Mouse (Mus musculus) T-cell, adult 2 months (primary cell): ENCODE measurements around the gene Rpl18.

Experiments used
- DNase-seq: peaks from one replicate; pipeline ENCODE4 v3.0.0; 2022; ENCODE audit warnings: low spot score

The Rpl18 gene

DNA sequence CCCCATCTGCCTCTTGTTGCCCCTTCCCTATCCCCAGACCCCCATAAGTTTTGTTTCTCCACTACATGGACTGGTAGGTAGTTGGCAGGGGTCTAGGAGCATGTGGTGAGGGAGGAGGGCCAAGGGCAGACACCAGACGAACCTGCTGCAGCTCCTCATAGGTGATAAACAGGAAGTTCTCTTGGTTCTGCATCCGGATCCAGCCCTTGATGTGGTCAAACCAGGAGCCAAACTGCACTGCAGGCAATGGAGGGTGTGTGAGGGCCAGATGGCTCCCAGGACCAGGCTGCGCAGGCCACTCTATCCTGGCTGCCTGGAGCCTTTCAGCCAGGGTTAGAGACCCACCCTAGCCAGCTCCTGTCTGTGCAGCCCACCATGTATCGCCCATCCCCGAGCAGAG, 18.2 kb downstream of the Rpl18 start:
- peak; percentile 92 for DNase-seq

DNA sequence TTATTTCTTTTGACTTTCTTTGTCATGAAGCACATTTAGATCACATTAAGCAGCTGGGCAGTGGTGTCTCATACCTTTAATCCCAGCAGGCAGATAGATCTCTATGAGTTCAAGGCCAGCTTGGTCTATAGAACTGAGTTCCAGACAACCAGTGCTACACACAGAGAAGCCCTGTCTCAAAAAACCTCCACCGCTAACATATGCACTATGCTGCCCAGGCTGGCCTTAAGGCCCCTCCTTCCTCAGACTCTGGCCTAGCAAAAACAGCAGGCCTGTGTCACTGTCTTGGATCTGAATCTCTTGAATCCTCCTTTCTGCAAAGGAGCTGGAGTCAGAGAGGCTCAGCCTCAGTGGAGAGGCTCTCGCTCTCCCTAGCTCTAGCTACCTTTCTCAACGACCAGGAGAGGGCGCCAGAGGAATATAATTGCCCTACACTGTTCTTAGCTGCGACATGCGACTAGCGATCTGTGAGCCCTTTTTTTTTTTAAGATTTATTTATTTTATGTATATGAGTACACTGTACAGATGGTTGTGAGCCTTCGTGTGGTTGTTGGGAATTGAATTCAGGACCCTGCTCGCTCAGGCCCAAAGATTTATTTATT, 24.0 kb downstream of the Rpl18 start:
- peak; percentile 86 for DNase-seq

DNA sequence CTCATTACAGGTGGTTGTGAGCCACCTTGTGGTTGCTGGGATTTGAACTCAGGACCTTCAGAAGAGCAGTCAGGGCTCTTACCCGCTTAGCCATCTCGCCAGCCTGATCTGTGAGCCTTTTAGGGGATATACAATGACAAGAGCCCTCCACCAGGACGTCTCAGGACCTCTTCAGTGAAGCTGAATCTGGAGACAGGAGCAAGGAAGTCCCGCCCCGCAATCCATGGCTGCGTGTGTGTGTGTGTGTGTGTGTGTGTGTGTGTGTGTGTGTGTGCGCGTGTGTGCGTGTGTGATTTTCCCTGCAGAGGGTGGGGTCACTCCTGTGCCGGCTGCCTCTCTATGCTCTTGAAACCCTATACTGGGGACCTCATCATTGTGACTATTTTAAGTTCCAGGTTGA, 24.6 kb downstream of the Rpl18 start:
- DNase-seq = no peak

DNA sequence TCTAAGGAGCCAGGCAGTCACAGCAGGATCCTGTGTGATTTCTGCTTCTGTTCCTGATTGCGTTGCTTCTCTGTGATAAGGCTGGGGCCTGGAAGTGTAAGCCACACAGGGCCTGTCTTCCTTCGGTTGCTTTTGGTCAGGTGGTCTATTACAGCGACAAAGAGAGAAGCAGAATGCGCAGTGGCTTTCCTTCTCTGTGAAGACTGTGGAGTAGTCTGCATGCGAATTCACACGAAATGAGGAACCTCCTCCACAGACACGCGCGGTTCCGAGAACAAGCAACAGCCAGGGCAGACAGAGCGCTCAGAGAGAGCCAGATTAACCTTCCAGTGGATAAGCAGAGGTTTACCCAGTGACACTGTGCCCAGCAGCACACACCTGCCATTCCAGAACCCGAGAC, 26.1 kb downstream of the Rpl18 start:
- DNase-seq = no peak

DNA sequence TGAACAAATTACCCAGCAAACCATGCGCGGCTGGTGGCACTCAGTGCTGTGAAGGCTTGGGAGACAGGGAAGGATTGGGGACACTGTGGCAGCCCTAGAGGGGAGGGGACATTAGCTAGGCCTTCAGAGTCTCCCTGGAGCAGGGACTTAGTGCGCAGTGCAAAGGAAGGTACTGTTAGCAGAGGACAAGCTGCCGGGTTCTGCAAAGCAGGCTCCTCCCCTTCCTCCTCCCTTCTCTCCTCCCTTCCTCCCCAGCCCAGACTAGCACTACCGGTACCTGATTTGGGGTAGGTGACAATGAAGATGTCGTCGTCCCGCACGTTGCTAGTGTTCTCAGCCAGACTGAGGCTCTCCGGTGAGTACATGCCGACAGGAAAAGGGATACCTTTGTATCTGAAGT, 26.5 kb downstream of the Rpl18 start:
- DNase-seq = peak; percentile 68

DNA sequence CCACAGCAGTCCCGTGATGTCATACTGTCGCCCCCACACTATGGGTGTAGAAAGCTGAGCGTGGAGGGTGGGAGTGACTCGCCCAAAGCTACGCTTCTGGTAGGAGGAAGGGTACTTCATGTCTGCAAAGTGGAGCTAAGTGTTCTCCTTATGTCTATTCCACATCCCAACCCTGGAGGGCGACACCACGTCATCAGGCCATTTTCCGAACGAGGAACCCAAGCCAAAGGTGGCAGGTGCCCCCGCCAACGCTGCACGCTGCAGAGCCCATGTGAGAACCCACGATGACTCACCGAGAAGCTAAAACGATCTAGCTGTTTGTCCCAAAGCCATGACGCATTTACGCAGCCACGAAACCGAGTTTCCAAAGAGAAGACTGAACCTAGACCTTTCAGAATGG, 27.1 kb downstream of the Rpl18 start:
- DNase-seq = peak; percentile 80

DNA sequence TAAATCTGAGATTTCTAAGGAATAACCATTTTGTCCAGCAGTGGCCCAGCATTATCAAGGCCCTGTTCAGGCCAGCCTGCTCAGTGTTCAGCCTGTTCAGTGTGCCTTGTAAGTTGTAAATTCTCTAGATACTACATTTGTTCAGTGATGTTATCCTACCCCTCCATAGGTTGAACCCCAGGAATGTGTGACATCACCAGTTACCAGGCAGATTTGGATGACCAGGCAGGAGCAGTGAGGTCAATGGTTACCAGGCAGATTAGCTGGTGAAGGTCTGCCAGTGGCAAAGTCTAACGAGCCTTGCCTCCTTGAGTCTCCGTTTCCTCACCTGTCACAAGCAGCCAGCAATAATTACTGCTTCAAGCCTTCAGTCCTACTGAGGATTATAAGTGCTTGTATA, 29.1 kb downstream of the Rpl18 start:
- peak; percentile 45 for DNase-seq

DNA sequence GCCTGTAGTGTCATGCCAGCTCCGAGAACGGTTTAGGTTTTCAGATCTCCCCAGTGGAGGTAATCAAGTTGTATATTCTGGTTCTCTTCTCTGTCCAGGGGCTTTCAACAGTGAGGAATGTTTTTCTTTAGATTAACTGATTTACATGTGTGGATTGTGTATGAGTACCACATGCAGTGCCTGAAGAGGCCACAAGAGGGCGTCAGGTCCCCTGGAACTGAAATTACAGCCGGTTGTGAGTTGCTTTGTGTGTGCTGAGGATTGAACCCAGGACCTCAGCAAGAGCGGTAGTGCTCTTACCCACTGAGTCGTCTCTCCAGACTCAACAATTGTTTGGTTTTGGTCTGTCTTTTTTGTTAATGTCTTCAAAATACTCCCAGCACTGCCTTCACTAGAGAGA, 31.3 kb downstream of the Rpl18 start:
- DNase-seq = no peak

DNA sequence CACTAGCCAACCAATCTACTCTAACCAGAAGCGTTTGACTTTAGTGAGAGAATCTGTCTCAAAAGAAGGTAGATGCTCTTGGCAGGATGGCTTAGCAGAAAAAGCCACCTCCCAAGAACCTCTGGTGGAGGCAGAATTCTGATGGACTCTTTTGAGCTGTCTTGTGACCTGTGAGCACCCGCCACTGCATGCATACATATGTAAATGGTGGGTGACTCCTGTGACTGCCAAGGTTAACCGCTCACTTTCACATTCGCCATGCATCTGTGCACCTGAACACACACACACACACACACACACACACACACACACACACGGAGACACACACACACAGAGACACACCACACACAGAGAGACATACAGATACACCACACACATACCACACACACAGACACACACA, 32.2 kb downstream of the Rpl18 start:
- DNase-seq = no peak

DNA sequence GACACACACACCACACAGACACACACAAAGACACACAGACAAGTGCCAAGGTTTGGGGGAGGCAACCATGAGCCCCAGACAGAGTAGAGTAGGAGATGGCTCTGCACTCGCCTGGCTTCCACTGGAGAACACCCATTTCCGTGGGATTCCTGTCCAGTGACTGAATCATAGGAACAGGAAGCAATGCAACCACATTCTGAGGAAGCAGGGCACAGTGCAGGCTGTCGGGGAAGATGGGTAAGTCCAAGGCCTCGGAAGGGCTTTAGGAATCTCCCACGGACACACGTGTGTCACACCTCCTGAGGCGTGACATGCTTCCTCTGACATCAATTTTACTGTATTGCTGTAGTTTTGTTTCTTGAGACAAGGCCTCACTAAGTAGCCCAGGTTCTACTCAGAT, 32.9 kb downstream of the Rpl18 start:
- no peak for DNase-seq

DNA sequence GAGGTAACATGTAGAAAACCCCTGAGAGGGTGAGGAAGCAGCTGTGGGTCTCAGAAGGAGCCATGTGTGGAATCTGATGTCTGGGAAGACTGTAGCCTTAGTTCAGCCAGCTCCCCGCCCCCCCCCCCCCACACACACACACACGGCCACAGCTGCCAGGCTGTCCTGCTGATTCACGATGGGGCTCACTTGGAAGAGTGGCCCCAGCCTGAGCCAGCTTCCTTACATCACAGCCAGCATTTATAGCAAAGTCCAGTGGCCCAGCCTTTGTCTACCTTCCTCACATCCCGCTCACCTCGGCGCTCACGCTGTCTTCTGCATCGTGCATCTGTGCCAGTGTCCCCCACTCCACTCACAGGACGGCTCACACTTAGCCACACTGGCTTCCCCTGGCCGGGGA, 34.1 kb downstream of the Rpl18 start:
- DNase-seq = no peak

DNA sequence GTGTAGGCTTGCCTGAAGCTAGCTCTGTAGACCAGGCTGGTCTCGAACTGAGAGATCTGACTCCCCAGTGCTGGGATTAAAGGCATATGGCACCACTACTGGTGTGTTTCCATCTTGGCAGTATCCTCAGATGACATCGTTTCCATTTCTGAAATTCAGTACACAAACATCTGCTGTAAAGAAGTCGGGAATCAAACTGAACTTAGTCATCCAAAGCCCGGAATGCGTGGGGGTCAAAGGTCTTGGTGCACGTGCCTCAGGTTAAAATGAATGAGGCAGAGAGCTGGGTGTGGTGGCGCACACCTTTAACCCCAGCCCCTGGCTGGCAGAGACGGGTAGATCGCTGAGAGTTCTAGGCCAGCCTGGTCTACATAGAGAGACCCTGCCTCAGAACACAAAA, 34.9 kb downstream of the Rpl18 start:
- DNase-seq = no peak

DNA sequence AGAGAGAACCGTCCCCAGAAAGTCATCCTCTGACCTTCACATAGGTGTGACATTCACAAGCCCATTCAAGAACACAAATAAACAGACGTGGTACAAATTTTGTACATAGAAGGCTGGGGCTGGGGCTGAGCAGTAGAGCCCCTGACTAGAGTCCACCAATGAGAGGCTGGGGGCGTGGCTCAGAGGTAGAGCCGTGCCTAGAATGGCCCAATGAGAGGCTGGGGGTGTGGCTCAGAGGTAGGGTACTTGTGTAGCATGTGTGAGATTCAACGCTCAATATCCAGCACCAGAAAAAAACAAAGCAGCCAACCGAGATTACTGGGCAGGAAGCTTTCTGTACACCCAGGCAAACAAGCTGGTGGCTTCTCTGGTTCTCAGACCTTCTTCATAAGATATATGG, 40.4 kb downstream of the Rpl18 start:
- no peak for DNase-seq

DNA sequence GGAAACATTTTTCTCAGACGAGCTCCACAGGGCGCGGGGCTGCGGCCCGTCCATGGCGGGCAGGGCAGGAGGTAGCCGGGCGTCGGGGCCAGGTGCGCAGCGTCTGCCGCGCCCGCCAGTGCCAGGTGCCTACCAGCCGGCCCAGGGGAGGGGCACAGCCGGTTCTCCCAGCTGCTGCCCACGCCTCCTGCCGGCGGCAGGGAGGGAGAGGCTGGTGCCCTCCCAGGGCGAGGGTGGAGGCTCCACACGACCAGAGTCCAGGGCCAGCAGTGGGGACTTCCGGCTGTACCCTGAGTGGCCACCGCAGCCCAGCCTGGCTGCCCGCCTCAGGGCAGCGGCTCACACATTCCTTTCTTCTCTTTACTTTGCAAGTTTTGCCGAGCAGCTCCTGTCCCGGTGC, 44.1 kb downstream of the Rpl18 start:
- no peak for DNase-seq

DNA sequence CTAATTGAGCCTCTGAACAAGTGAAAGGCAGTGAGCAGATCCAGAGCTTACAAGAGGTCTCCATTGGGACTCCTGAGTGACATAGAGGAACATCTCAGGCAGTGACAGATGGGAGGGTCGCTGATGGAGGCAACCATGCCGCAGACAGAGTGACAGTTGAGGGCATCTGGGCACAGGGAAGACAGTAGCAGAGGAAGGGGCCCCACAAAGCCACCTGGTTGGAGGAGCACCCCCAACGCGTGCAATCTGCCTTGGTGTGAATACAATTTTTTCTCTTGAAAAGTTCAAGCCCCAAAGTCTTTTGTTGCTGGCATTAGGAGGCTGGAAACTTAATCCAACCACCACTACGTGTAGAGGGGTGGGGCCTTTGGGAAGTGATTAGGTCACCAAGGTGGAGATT, 44.9 kb downstream of the Rpl18 start:
- DNase-seq = no peak

DNA sequence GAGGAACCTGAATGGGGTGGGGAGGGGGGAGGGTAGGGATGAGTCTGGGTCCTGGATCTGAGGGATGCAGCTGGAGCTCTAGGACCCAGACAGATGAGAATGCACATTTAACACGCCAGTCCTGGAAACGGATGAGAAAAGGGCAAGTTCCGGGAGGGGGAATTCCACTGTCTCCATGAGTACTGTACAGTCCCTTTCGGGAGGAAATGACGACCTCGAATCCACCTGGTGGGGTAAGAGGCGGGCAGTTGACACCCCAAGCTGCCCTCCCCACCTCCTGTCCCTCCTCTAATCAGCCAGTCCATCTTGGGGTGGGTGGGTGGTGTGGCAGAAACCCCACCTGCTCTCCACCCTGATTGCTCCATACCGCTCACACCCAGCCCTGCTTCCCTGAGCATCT, 50.7 kb downstream of the Rpl18 start:
- DNase-seq = no peak

DNA sequence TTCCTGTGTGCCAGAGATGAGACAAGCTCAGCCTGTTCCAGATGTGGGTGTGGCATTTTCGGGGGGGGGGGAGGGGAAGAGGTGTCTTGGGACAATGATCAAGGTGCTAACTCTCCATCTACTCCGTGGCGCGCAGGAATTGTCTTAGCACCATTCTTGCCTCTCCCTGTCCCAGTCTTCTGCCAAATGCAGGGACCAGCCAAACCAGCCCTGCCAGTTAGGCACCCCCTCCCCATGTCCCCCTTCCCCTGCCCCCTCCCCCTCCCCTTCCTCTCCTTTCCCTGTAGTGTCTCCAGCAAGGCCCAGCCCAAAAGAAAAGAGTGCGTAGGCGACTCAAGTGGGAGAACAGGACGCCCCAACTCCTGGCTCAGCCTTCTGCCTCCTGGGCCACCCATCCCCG, 51.5 kb downstream of the Rpl18 start:
- no peak for DNase-seq

DNA sequence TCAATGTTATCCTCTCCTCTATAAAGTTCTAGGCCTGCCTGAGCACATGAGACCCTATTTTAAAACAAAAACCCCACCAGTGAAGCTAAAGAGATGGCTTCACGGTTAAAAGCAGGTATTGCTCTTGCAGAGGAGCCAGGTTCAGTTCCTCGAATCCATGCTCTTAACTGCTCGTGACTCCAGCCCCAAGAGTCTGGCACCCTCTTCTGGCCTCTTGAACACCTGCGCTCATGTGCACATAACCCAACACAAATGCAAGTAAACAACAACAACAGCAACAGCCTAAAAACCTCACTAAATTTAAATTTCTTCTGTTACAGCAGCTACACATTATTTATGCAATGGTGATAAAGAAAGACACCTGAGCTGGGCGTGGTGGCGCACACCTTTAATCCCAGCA, 52.2 kb downstream of the Rpl18 start:
- no peak for DNase-seq
